ENCODE assay signal across 8 mouse cellular contexts in the genomic region with DNA sequence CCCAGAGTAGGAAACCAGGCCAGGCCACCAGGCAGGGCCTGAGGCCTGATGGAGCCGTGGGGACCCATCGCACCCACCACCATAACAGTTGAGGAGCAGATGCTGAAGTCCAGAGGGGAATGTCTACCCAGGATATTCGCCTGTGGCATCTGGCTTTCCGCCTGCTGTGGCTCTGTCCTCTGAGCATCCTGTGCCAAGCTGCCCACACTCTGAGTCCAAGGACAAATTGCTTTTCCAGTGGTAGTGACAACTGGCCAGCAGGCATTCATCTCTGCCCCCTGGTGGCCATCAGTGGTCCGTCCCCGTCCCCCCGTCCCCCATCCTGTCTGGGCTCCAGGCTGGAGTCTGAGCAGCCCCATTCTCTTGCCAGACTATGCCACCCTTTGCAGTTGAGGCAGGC. TPM values are rescaled to one million over a fixed set of nuclear protein-coding genes. Genes with fewer than 3 reads are reported as not detected.
DNase-seq lines count a peak whose midpoint lies in the region; ATAC-seq and TF ChIP-seq lines count a peak whose summit lies in the region.

No protein-coding gene starts in this region.

- no peak for TF ChIP-seq EP300 in MEL (IDR thresholded peaks at IDR 0.05; ENCODE audit: low read depth in 1 of 2, low read length in 2 of 2)

- no peak overlapping the region for H3K4me2 ChIP-seq in kidney, embryonic 14.5 days (replicated peaks; ENCODE audit: low read depth, low read length)

- peak; percentile 79 for TF ChIP-seq CTCF in kidney, adult 2 months (conservative IDR thresholded peaks at IDR 0.05; ENCODE audit: insufficient read depth, insufficient read length, low read depth, low read length)
- TF ChIP-seq CTCF in MEL (IDR thresholded peaks at IDR 0.05 in 2 of 3, conservative IDR thresholded peaks at IDR 0.05 in 1 of 3; ENCODE audit: control insufficient read depth in 1 of 3, insufficient read depth in 1 of 3, low read depth in 2 of 3, low read length in 3 of 3, poor library complexity in 1 of 3, severe bottlenecking in 1 of 3), result peak; percentile 60 to 79 (median 62)

- WGBS in kidney, adult 2 months, result 33% methylated on average over 7 of the region's 7 CpGs
- 62% methylated on average over 7 of the region's 7 CpGs for WGBS in kidney, embryonic 14.5 days

- H3K36me3 ChIP-seq in kidney, adult 2 months (ENCODE audit: control insufficient read depth, insufficient read depth, low read length), result no peaks in the 10 kb centered on the region
- H3K36me3 ChIP-seq in kidney, embryonic 14.5 days (ENCODE audit: control insufficient read depth, insufficient read depth, low read length), result peaks cover 28% of the 10 kb centered on the region
- H3K36me3 ChIP-seq in MEL (ENCODE audit: control insufficient read depth in 1 of 2, insufficient read depth in 2 of 2, low read length in 2 of 2), result no peaks in the 10 kb centered on the region

- H3K9ac ChIP-seq in kidney, embryonic 14.5 days (ENCODE audit: low read depth, low read length), result no peak overlapping the region
- no peak overlapping the region for H3K9ac ChIP-seq in MEL (ENCODE audit: control insufficient read depth, low read depth, low read length, poor library complexity, severe bottlenecking)

- H3K4me1 ChIP-seq in kidney, adult 2 months (ENCODE audit: control insufficient read depth, insufficient read depth, low read length), result peaks cover 14% of the 10 kb centered on the region; the same call in 1 of the 2 replicates
- H3K4me1 ChIP-seq in kidney, embryonic 14.5 days (ENCODE audit: control insufficient read depth, insufficient read depth, low read length), result peaks cover 36% of the 10 kb centered on the region
- H3K4me1 ChIP-seq in MEL (ENCODE audit: control insufficient read depth in 1 of 2, insufficient read depth in 2 of 2, low read length in 2 of 2), result no peaks in the 10 kb centered on the region

- DNase-seq in kidney, adult 2 months, result peak; percentile 92
- DNase-seq in MEL (ENCODE audit: low read depth, low spot score), result peak; percentile 28
- peak; percentile 51 to 69 for DNase-seq in cerebellum, postnatal 14 days
- DNase-seq in layer of hippocampus, postnatal 14 days (ENCODE audit: low spot score in 2 of 2), result peak; percentile 66 to 70
- peak; percentile 21 for DNase-seq in naive thymus-derived CD4-positive, alpha-beta T cell, adult 2 months (ENCODE audit: low read depth)
- peak; percentile 85 for DNase-seq in thymus, postnatal 4 days

- TF ChIP-seq RAD21 in MEL (IDR thresholded peaks at IDR 0.05; ENCODE audit: low read depth, low read length), result peak; percentile 38

- ATAC-seq in kidney, embryonic 14.5 days (ENCODE audit: low FRiP score, low TSS enrichment), result no peak
- peak; percentile 61 for ATAC-seq in granulocyte monocyte progenitor cell, adult 5-6 weeks (replicated peaks; ENCODE audit: poor library complexity, severe bottlenecking)

- H3K4me3 ChIP-seq in kidney, adult 2 months (ENCODE audit: insufficient read depth, low read depth, low read length), result no peak overlapping the region
- no peak overlapping the region for H3K4me3 ChIP-seq in kidney, embryonic 14.5 days (ENCODE audit: low read length)
- H3K4me3 ChIP-seq in MEL (ENCODE audit: control insufficient read depth in 1 of 2, insufficient read depth in 1 of 2, low read depth in 2 of 2, low read length in 2 of 2), result no peak overlapping the region

- H3K27me3 ChIP-seq in kidney, adult 2 months (replicated peaks; ENCODE audit: control insufficient read depth, insufficient read depth, low read length), result no peaks in the 10 kb centered on the region
- no peaks in the 10 kb centered on the region for H3K27me3 ChIP-seq in kidney, embryonic 14.5 days (ENCODE audit: control insufficient read depth, insufficient read depth, low read length)
- no peaks in the 10 kb centered on the region for H3K27me3 ChIP-seq in MEL (ENCODE audit: control insufficient read depth in 1 of 2, insufficient read depth in 2 of 2, low read length in 2 of 2)

- TF ChIP-seq POLR2A in kidney, adult 2 months (IDR thresholded peaks at IDR 0.05; ENCODE audit: low read depth, low read length), result no peak
- no peak for TF ChIP-seq POLR2A in MEL (IDR thresholded peaks at IDR 0.05; ENCODE audit: control insufficient read depth in 1 of 2, insufficient read depth in 1 of 2, low read depth in 1 of 2, low read length in 2 of 2, poor library complexity in 1 of 2)

- H3K79me2 ChIP-seq in MEL (ENCODE audit: control insufficient read depth, insufficient read depth, low read length, poor library complexity), result no peaks in the 10 kb centered on the region

- H3K27ac ChIP-seq in kidney, adult 2 months (ENCODE audit: insufficient read depth, low read depth, low read length), result 0 out of 2 replicates have a peak overlapping the region, but pooled peaks have one; percentile 11
- no peak overlapping the region for H3K27ac ChIP-seq in kidney, embryonic 14.5 days (ENCODE audit: low read depth, low read length)
- H3K27ac ChIP-seq in MEL (ENCODE audit: control insufficient read depth, low read depth, low read length), result no peak overlapping the region

- H3K9me3 ChIP-seq in kidney, embryonic 14.5 days (ENCODE audit: control insufficient read depth, low read length), result no peaks in the 10 kb centered on the region
- H3K9me3 ChIP-seq in MEL (replicated peaks; ENCODE audit: insufficient read depth, low read length), result no peaks in the 10 kb centered on the region

TF ChIP-seq in MEL, 35 proteins besides CTCF, POLR2A, EP300 and RAD21:
- peak; percentile 39; the same call in 1 of the 2 replicates for TF ChIP-seq ZC3H11A (IDR thresholded peaks at IDR 0.05; ENCODE audit: low read depth, low read length)
- TF ChIP-seq USF2 (IDR thresholded peaks at IDR 0.05; ENCODE audit: borderline replicate concordance in 1 of 2, insufficient read depth in 1 of 2, low read depth in 1 of 2, low read length in 2 of 2), result no peak
- peak; percentile 75 for TF ChIP-seq SMC3 (IDR thresholded peaks at IDR 0.05; ENCODE audit: low read depth, low read length)

RNA-seq across cellular contexts. Expression of a gene that starts 23.0 kb away (rescaled TPM):
- polyA plus RNA-seq in kidney, adult 2 months (2012; rRNA removed), result 48.5 and 73.9 TPM in 2 replicates
- 26.6 and 40.4 TPM in 2 replicates for polyA plus RNA-seq in kidney, embryonic 14.5 days (2014; fragmentation: Nextera tagmentation; extraction: Ambion mirVana)
- 76.2 and 83.3 TPM in 2 replicates for total RNA-seq in MEL (2012; rRNA removed)
- 100 to 1,000 TPM in 1 of 2 experiments, 10 to 100 TPM in 1; 90.9 to 197 TPM for polyA plus RNA-seq in MEL (2012; ENCODE audit: insufficient read depth in 1 of 2, insufficient read length in 2 of 2, low read depth in 1 of 2, low replicate concordance in 2 of 2, missing spikeins in 1 of 2)
- total RNA-seq in granulocyte monocyte progenitor cell, adult 5-6 weeks (2014; fragmentation: Nextera tagmentation), result 33.5 and 42.4 TPM in 2 replicates
- 23.7 and 34.9 TPM in 2 replicates for total RNA-seq in granulocyte monocyte progenitor cell, adult 5-6 weeks (2017)
- total RNA-seq in layer of hippocampus, postnatal 14 days (2021), result under 1 TPM; 0.39 to 0.81 TPM

Comparison
In these comparisons a context has a peak if more than half of its experiments do, and no peak if none do; other contexts are left out.
1. DNase-seq: peak in every context shown above with its lines; median percentile 92 in kidney, adult 2 months; 85 in thymus, postnatal 4 days; 68 in layer of hippocampus, postnatal 14 days; 60 in cerebellum, postnatal 14 days; 28 in MEL; 21 in naive thymus-derived CD4-positive, alpha-beta T cell, adult 2 months.
2. RNA of a gene that starts 23.0 kb away (total RNA-seq): 76.2 to 83.3 TPM in MEL and 23.7 to 42.4 TPM in granulocyte monocyte progenitor cell, adult 5-6 weeks; 0.39 to 0.81 TPM in layer of hippocampus, postnatal 14 days; every median in the first group is over 10 times any median in the second.